Mouse (Mus musculus) embryonic facial prominence, embryonic 13.5 days (tissue): ENCODE measurements around the gene Scarb1. TPM values are rescaled to one million over a fixed set of nuclear protein-coding genes. Genes with fewer than 3 reads are reported as not detected.

Experiments used
- ATAC-seq: fragments of 200-750 bp; cut with Nextera tagmentation; 2 replicates; pipeline ENCODE4 v1.8.0; 2017; ENCODE audit warnings: low read depth; ENCODE audit not compliant: insufficient number of reproducible peaks, insufficient read depth, low FRiP score, low TSS enrichment
- H3K27ac ChIP-seq: fragments of 300-500 bp; sonication (generic); 2 replicates; pipeline ENCODE4 v1.5.1; 2015; ENCODE audit warnings: moderate library complexity, mild to moderate bottlenecking, inconsistent platforms
- H3K27me3 ChIP-seq: fragments of 300-500 bp; sonication (generic); 2 replicates; pipeline ENCODE4 v1.6.1; 2015; ENCODE audit warnings: mild to moderate bottlenecking, inconsistent platforms
- H3K36me3 ChIP-seq: fragments of 300-500 bp; sonication (generic); 2 replicates; pipeline ENCODE4 v1.6.1; 2015; ENCODE audit warnings: mild to moderate bottlenecking, inconsistent platforms
- H3K4me1 ChIP-seq: fragments of 300-500 bp; sonication (generic); 2 replicates; pipeline ENCODE4 v1.6.1; 2015; ENCODE audit warnings: inconsistent platforms
- H3K4me2 ChIP-seq: fragments of 300-500 bp; sonication (generic); 2 replicates; pipeline ENCODE4 v1.6.1; 2015; ENCODE audit warnings: moderate library complexity, mild to moderate bottlenecking, inconsistent platforms
- H3K4me3 ChIP-seq: fragments of 300-500 bp; sonication (generic); 2 replicates; pipeline ENCODE4 v1.5.1; 2015; ENCODE audit warnings: mild to moderate bottlenecking, inconsistent platforms
- H3K9ac ChIP-seq: fragments of 300-500 bp; sonication (generic); 2 replicates; pipeline ENCODE4 v1.6.1; 2015; ENCODE audit warnings: mild to moderate bottlenecking, inconsistent platforms
- H3K9me3 ChIP-seq: fragments of 300-500 bp; sonication (generic); 2 replicates; pipeline ENCODE4 v1.6.1; 2016; ENCODE audit warnings: inconsistent platforms
- WGBS: fragments of 180-500 bp; shearing (Covaris S2); methylation state at CpG from one replicate; pipeline ENCODE4 v1.1.7; 2015; ENCODE audit warnings: mixed read lengths; 5-methylcytosine and 5-hydroxymethylcytosine counted together
- polyA plus RNA-seq: library from polyadenylated mRNA; unstranded; fragments of >200 nt; fragmentation: Nextera tagmentation; extraction: Ambion mirVana; gene quantifications from 2 replicates; pipeline ENCODE4 v1.2.1, GENCODE M21; 2015

The Scarb1 gene
- polyA plus RNA-seq, 1 experiment from 2014 or later, result 55.6 TPM

- no peak overlapping the region for H3K4me3 ChIP-seq
- H3K4me2 ChIP-seq, result no peak overlapping the region
- no peak for ATAC-seq
- peaks cover 6% of the 10 kb centered on the region for H3K9me3 ChIP-seq
- no peak overlapping the region for H3K9ac ChIP-seq
- peaks cover 8% of the 10 kb centered on the region; the same call in 1 of the 2 replicates for H3K4me1 ChIP-seq
- H3K27me3 ChIP-seq, result no peaks in the 10 kb centered on the region
- H3K27ac ChIP-seq, result no peak overlapping the region
- WGBS, result 94% methylated on average over 4 of the region's 4 CpGs
- H3K36me3 ChIP-seq, result no peaks in the 10 kb centered on the region
Observed at GRCm38 (mm10) chr5:125227699-125228098, 113.2 kb downstream of the Scarb1 start.

Other genes starting within 250 kb of the Scarb1 start
- 35.1 and 36.2 TPM in 2 replicates for gene Ncor2, start 161.9 kb downstream of the Scarb1 start, polyA plus RNA-seq
- 0.29 and 0.34 TPM in 2 replicates for gene Gm10382, start 48.2 kb upstream of the Scarb1 start, polyA plus RNA-seq
- 979 and 1,012 TPM in 2 replicates for gene Ubc, start 49.1 kb upstream of the Scarb1 start, polyA plus RNA-seq
- 13.9 and 14.7 TPM in 2 replicates for gene Dhx37, start 93.0 kb upstream of the Scarb1 start, polyA plus RNA-seq
- 33.5 and 36.1 TPM in 2 replicates for gene Bri3bp, start 100.5 kb upstream of the Scarb1 start, polyA plus RNA-seq
- 36.8 and 38.1 TPM in 2 replicates for gene Aacs, start 134.7 kb upstream of the Scarb1 start, polyA plus RNA-seq
- 0.11 and 0.26 TPM in 2 replicates for gene Tmem132b, start 190.7 kb upstream of the Scarb1 start, polyA plus RNA-seq